8 mouse cellular contexts compared by ENCODE assay signal in the genomic region with DNA sequence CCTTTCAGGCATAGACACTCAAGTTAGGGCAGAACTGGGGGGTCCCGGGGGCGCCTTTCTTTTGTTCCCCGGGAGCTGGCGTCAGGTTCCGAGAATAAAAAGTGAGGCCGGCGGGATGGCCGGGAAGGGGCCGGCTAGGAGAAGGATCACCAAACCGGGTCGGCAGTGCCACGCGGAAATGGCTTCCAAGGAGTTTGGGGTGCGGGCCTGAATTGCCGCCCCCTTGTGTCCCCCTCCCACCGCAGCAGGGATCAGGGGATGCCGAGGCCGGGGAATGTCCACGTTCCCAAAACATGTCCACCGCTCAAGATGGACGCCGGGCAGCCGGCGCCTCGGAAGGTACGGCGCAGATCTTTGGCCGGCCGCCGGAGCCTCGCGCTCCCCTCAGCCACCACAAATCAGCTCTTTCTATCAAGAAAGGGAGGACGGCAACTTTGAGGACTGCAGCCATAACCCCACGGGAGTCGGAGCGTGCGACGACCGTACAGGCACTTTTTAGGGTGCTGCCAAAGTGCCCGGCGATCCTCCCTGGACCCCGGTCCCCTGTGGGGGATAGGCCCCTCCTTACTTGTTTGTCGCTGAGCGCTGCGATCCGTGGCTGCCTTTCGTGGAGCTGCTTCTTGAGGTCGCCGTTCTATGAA. TPM values are rescaled to one million over a fixed set of nuclear protein-coding genes. Genes with fewer than 3 reads are reported as not detected.
DNase-seq lines count a peak whose midpoint lies in the region; ATAC-seq and TF ChIP-seq lines count a peak whose summit lies in the region.

No protein-coding gene starts in this region.

- no peaks in the 10 kb centered on the region for H3K36me3 ChIP-seq in E14TG2a.4 (ENCODE audit: insufficient read depth, low read length)
- H3K36me3 ChIP-seq in hindbrain, embryonic 11.5 days (ENCODE audit: control insufficient read depth, insufficient read depth, low read length): no peaks in the 10 kb centered on the region
- H3K36me3 ChIP-seq in limb, embryonic 14.5 days (ENCODE audit: control insufficient read depth, insufficient read depth, low read length): no peaks in the 10 kb centered on the region

- ATAC-seq in hindbrain, embryonic 11.5 days (ENCODE audit: low FRiP score): 0 out of 2 replicates have a peak, but pooled peaks have one; percentile 1
- ATAC-seq in limb, embryonic 14.5 days (ENCODE audit: low FRiP score, low read depth): no peak

- no peak for TF ChIP-seq POLR2A in limb, embryonic 14.5 days (IDR thresholded peaks at IDR 0.05; ENCODE audit: borderline replicate concordance, extremely low read depth, insufficient read depth, insufficient read length)

- H3K4me3 ChIP-seq in E14TG2a.4 (replicated peaks; ENCODE audit: low read length): peak overlapping the region; percentile 94
- H3K4me3 ChIP-seq in hindbrain, embryonic 11.5 days (ENCODE audit: low read depth, low read length): peak overlapping the region; percentile 91
- peak overlapping the region; percentile 69 for H3K4me3 ChIP-seq in limb, embryonic 14.5 days (replicated peaks; ENCODE audit: low read length)

- peak; percentile 15 for DNase-seq in kidney, adult 18-20 months
- no peak for DNase-seq in kidney, adult 11 months
- DNase-seq in cerebellum, postnatal 25 days: peak; percentile 71 to 72
- peak; percentile 69 for DNase-seq in hindbrain, embryonic 11.5 days (ENCODE audit: low spot score)
- no peak for DNase-seq in limb, embryonic 14.5 days (ENCODE audit: low spot score)
- peak; percentile 15 to 45 for DNase-seq in right cerebral cortex, adult 2 months (ENCODE audit: low spot score in 2 of 2)
- DNase-seq in urinary bladder, postnatal 14 days (ENCODE audit: low spot score): no peak

- H3K4me1 ChIP-seq in E14TG2a.4 (replicated peaks; ENCODE audit: low read depth, low read length): peaks cover 49% of the 10 kb centered on the region
- H3K4me1 ChIP-seq in hindbrain, embryonic 11.5 days (replicated peaks; ENCODE audit: control insufficient read depth, insufficient read depth, low read length): peaks cover 16% of the 10 kb centered on the region
- peaks cover 27% of the 10 kb centered on the region for H3K4me1 ChIP-seq in limb, embryonic 14.5 days (ENCODE audit: control insufficient read depth, insufficient read depth, low read length)

- WGBS in hindbrain, embryonic 11.5 days: under 1% methylated on average over 49 of the region's 49 CpGs
- WGBS in limb, embryonic 14.5 days: under 1% methylated on average over 45 of the region's 49 CpGs

- no peaks in the 10 kb centered on the region for H3K9me3 ChIP-seq in E14TG2a.4 (ENCODE audit: low read length)
- H3K9me3 ChIP-seq in hindbrain, embryonic 11.5 days (ENCODE audit: control insufficient read depth, low read length): no peaks in the 10 kb centered on the region
- no peaks in the 10 kb centered on the region for H3K9me3 ChIP-seq in limb, embryonic 14.5 days (ENCODE audit: control insufficient read depth, low read length)

- peak overlapping the region; percentile 95 for H3K9ac ChIP-seq in hindbrain, embryonic 11.5 days (ENCODE audit: low read depth, low read length)
- H3K9ac ChIP-seq in limb, embryonic 14.5 days (ENCODE audit: low read depth, low read length, severe bottlenecking): 0 out of 2 replicates have a peak overlapping the region, but pooled peaks have one; percentile 72

- H3K27me3 ChIP-seq in E14TG2a.4 (ENCODE audit: insufficient read depth, low read length): peaks cover 61% of the 10 kb centered on the region
- H3K27me3 ChIP-seq in hindbrain, embryonic 11.5 days (ENCODE audit: control insufficient read depth, insufficient read depth, low read length): no peaks in the 10 kb centered on the region
- peaks cover 5% of the 10 kb centered on the region for H3K27me3 ChIP-seq in limb, embryonic 14.5 days (ENCODE audit: control insufficient read depth, insufficient read depth, low read length)

- TF ChIP-seq CTCF in E14TG2a.4 (conservative IDR thresholded peaks at IDR 0.05; ENCODE audit: low read length): no peak

- H3K27ac ChIP-seq in hindbrain, embryonic 11.5 days (ENCODE audit: low read depth, low read length): peak overlapping the region; percentile 96
- H3K27ac ChIP-seq in limb, embryonic 14.5 days (replicated peaks; ENCODE audit: low read depth, low read length): no peak overlapping the region

- H3K4me2 ChIP-seq in hindbrain, embryonic 11.5 days (replicated peaks; ENCODE audit: low read depth, low read length): peak overlapping the region; percentile 82
- H3K4me2 ChIP-seq in limb, embryonic 14.5 days (replicated peaks; ENCODE audit: low read depth, low read length, severe bottlenecking): peak overlapping the region; percentile 99

RNA-seq across cellular contexts. Expression of a gene that starts 1.6 kb away (rescaled TPM):
- 34.6 and 44.1 TPM in 2 replicates for polyA plus RNA-seq in hindbrain, embryonic 11.5 days (2014; fragmentation: Nextera tagmentation; extraction: Ambion mirVana)
- 6.9 and 10.0 TPM in 2 replicates for polyA plus RNA-seq in limb, embryonic 14.5 days (2012; rRNA removed)
- polyA plus RNA-seq in limb, embryonic 14.5 days (2014; fragmentation: Nextera tagmentation; extraction: Ambion mirVana): 0.43 and 0.68 TPM in 2 replicates

Comparison
In these comparisons a context has a peak if more than half of its experiments do, and no peak if none do; other contexts are left out.
1. DNase-seq: peak in kidney, adult 18-20 months (single experiment), cerebellum, postnatal 25 days (2 of 2), hindbrain, embryonic 11.5 days (single experiment) and right cerebral cortex, adult 2 months (2 of 2); none in kidney, adult 11 months (single experiment), limb, embryonic 14.5 days (single experiment) and urinary bladder, postnatal 14 days (single experiment).
2. Peak in every context shown above with its lines, with median percentiles within 50 percentile points of each other: H3K4me3 ChIP-seq.